Mouse (Mus musculus) limb, embryonic 14.5 days (tissue): ENCODE data around the gene Frmd4b. TPM values are rescaled to one million over a fixed set of nuclear protein-coding genes. Genes with fewer than 3 reads are reported as not detected.

Source experiments
- ATAC-seq: fragments of 200-750 bp; cut with Nextera tagmentation; 2 replicates; pipeline ENCODE4 v1.8.0; 2017; ENCODE audit warnings: low read depth, moderate number of reproducible peaks, moderate TSS enrichment; ENCODE audit not compliant: low FRiP score
- DNase-seq: peaks from one replicate; pipeline ENCODE4 v3.0.0-alpha.2; 2015; ENCODE audit warnings: low spot score
- H3K27ac ChIP-seq: fragments of 300-500 bp; sonication (generic); replicated peaks from 2 replicates; pipeline ENCODE4 v1.5.1; 2014; ENCODE audit warnings: low read depth, mild to moderate bottlenecking, low read length, moderate library complexity, mixed read lengths
- H3K27me3 ChIP-seq: fragments of 300-500 bp; sonication (generic); 2 replicates; pipeline ENCODE4 v1.6.1; 2014; ENCODE audit warnings: low read length, mixed read lengths; ENCODE audit not compliant: control insufficient read depth, insufficient read depth
- H3K36me3 ChIP-seq: fragments of 300-500 bp; sonication (generic); 2 replicates; pipeline ENCODE4 v1.6.1; 2014; ENCODE audit warnings: mild to moderate bottlenecking, low read length, moderate library complexity, mixed read lengths; ENCODE audit not compliant: control insufficient read depth, insufficient read depth
- H3K4me1 ChIP-seq: fragments of 300-500 bp; sonication (generic); 2 replicates; pipeline ENCODE4 v1.6.1; 2014; ENCODE audit warnings: antibody characterized with exemption, low read length, mixed read lengths; ENCODE audit not compliant: control insufficient read depth, insufficient read depth
- H3K4me2 ChIP-seq: fragments of 300-500 bp; sonication (generic); replicated peaks from 2 replicates; pipeline ENCODE4 v1.6.1; 2014; ENCODE audit warnings: low read depth, mild to moderate bottlenecking, low read length, moderate library complexity; ENCODE audit not compliant: severe bottlenecking
- H3K4me3 ChIP-seq: fragments of 300-500 bp; sonication (generic); replicated peaks from 2 replicates; pipeline ENCODE4 v1.5.1; 2014; ENCODE audit warnings: low read length
- H3K9ac ChIP-seq: fragments of 300-500 bp; sonication (generic); 2 replicates; pipeline ENCODE4 v1.6.1; 2014; ENCODE audit warnings: mild to moderate bottlenecking, low read depth, low read length, moderate library complexity; ENCODE audit not compliant: severe bottlenecking
- H3K9me3 ChIP-seq: fragments of 300-500 bp; sonication (generic); 2 replicates; pipeline ENCODE4 v1.6.1; 2016; ENCODE audit warnings: low read length; ENCODE audit not compliant: control insufficient read depth
- POLR2A ChIP-seq: fragments of 200-500 bp; IDR thresholded peaks from 2 replicates; pipeline ENCODE4 v1.8.0; 2012; ENCODE audit warnings: inconsistent platforms, mild to moderate bottlenecking, moderate library complexity, borderline replicate concordance; ENCODE audit not compliant: insufficient read depth, insufficient read length; ENCODE audit errors: extremely low read depth
- WGBS: fragments of 180-500 bp; shearing (Covaris S2); extraction: QIAGEN DNeasy Blood & Tissue Kit; methylation state at CpG from one replicate; pipeline ENCODE4 v1.1.7; 2014; 5-methylcytosine and 5-hydroxymethylcytosine counted together
- polyA plus RNA-seq, 2 experiments: library from polyadenylated mRNA; depleted of rRNA in 1 of 2; stranded (reverse) in 1 of 2; unstranded in 1 of 2; fragments of >200 nt; fragmentation: Nextera tagmentation in 1 of 2; extraction: Ambion mirVana in 1 of 2; gene quantifications; 2 replicates each; pipeline versions ENCODE4 v1.2.1 to v1.2.3; 2012 to 2014

Frmd4b gene
- polyA plus RNA-seq, 2 experiments, result 13.9 to 14.1 TPM

DNA sequence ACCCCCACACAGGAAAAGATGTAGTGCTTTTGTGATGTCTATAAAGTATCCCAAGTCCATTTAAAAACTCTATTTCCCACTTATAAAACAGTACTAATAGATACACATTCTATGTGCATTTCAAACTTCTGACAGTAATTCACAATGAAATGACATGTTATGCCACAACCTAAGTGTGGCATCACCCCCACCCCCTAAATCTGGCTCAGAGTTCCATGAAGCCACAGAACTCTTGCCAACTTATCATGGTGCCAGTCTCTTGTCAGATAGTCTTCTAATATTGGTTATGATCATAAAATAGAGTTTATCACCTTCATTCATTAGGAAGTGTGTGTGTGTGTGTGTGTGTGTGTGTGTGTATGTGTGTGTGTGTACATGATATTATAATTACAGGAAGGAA is 3.2 kb downstream of the Frmd4b start:
- H3K27me3 ChIP-seq, result peaks cover 11% of the 10 kb centered on the region; the same call in 1 of the 2 replicates
- no peak for TF ChIP-seq POLR2A

DNA sequence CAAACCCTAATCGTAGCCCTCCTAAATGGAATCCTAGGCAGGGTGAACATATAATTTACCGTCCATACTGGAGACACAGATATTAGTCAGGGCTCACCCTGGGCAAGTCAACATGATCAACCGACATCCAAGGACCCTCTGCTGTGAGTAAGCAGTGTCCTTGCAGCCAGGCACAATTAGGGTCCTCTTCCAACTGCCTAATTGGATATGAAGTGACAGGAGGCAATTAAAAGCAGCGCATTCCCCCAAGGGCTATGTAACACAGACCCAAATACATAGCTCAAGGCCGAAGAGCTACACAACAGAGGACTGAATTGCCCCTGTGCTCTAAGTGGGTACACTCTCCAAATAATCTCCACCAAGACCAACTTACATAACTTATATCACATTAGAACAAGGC is 4.5 kb downstream of the Frmd4b start:
- ATAC-seq, result no peak
- DNase-seq, result no peak

More for the DNA sequence above, 3.2 kb downstream of the Frmd4b start:
- ATAC-seq (no peak), DNase-seq (no peak)
- Histone ChIP-seq H3K4me2 (no peak overlapping the region), H3K36me3 (no peaks in the 10 kb centered on the region), H3K27ac (no peak overlapping the region), H3K4me3 (no peak overlapping the region), H3K4me1 (peaks cover 7% of the 10 kb centered on the region; the same call in 1 of the 2 replicates), H3K9ac (no peak overlapping the region), H3K9me3 (no peaks in the 10 kb centered on the region)

DNA sequence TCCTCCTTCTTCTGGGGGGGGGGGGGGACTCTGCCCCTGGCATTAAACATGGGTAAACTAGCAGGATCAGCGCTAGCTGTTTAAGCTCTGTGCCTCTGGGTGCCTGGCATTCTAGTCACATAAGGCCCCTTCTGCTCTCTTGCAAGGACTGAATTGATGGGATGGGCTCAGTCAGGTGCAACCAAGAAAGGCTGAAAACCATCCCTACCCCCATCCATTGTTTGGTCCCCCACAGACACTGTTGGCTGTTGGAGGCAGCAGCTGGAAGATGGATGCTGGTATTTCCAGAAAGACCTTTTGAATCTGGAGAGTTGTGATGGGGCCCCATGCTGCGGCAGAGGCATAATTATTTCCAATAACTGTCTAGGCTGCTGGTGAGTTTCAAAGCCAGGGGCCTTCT is 7.3 kb downstream of the Frmd4b start:
- Histone ChIP-seq H3K27me3 (no peaks in the 10 kb centered on the region), H3K9ac (no peak overlapping the region), H3K4me2 (no peak overlapping the region), H3K27ac (no peak overlapping the region), H3K4me3 (no peak overlapping the region), H3K36me3 (no peaks in the 10 kb centered on the region), H3K4me1 (peaks cover 5% of the 10 kb centered on the region; the same call in 1 of the 2 replicates), H3K9me3 (no peaks in the 10 kb centered on the region)
- 63% methylated on average over 2 of the region's 2 CpGs for WGBS
- ATAC-seq (no peak), DNase-seq (no peak)
- TF ChIP-seq POLR2A, result no peak

More for the DNA sequence above, 4.5 kb downstream of the Frmd4b start:
- Histone ChIP-seq H3K27me3 (peaks cover 11% of the 10 kb centered on the region; the same call in 1 of the 2 replicates), H3K9ac (no peak overlapping the region), H3K4me3 (no peak overlapping the region), H3K4me2 (no peak overlapping the region), H3K4me1 (peaks cover 7% of the 10 kb centered on the region; the same call in 1 of the 2 replicates), H3K9me3 (no peaks in the 10 kb centered on the region), H3K27ac (no peak overlapping the region), H3K36me3 (no peaks in the 10 kb centered on the region)
- no peak for TF ChIP-seq POLR2A
- WGBS, result 77% methylated on average over 5 of the region's 5 CpGs

GRCm38 (mm10) chr6:97607646-97608045 is 9.7 kb downstream of the Frmd4b start:
- no peak overlapping the region for H3K9ac ChIP-seq
- no peaks in the 10 kb centered on the region for H3K27me3 ChIP-seq
- H3K36me3 ChIP-seq, result no peaks in the 10 kb centered on the region
- H3K9me3 ChIP-seq, result no peaks in the 10 kb centered on the region
- 71% methylated on average over 3 of the region's 3 CpGs for WGBS
- no peak overlapping the region for H3K4me2 ChIP-seq
- H3K4me1 ChIP-seq, result peaks cover 5% of the 10 kb centered on the region; the same call in 1 of the 2 replicates
- no peak for ATAC-seq
- no peak for TF ChIP-seq POLR2A
- no peak overlapping the region for H3K27ac ChIP-seq
- no peak for DNase-seq
- H3K4me3 ChIP-seq, result no peak overlapping the region

DNA sequence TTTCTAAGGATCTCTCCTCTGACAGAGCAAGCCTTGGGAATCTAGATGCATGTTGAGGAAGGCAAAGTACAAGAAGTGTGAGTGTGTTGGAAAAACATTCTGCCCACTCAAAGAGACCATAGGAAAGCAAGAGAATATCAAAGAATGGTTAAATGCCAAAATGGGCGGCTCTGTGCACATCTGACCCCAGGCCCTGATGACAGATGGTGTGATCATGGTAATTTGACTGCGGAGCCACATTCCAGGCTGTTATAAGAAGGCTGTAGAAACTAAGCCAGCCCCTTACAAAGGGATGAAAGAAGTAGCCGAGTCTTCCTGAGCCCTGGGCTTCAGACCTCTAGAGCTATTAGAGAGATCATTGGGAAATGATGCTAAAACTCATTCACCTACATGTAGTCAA is 22.1 kb downstream of the Frmd4b start:
- Histone ChIP-seq H3K27me3 (no peaks in the 10 kb centered on the region), H3K4me1 (no peaks in the 10 kb centered on the region), H3K4me2 (no peak overlapping the region), H3K4me3 (no peak overlapping the region), H3K9me3 (no peaks in the 10 kb centered on the region), H3K36me3 (no peaks in the 10 kb centered on the region), H3K9ac (no peak overlapping the region), H3K27ac (no peak overlapping the region)
- DNase-seq (no peak), ATAC-seq (no peak)
- 51% methylated on average over 3 of the region's 3 CpGs for WGBS
- no peak for TF ChIP-seq POLR2A

DNA sequence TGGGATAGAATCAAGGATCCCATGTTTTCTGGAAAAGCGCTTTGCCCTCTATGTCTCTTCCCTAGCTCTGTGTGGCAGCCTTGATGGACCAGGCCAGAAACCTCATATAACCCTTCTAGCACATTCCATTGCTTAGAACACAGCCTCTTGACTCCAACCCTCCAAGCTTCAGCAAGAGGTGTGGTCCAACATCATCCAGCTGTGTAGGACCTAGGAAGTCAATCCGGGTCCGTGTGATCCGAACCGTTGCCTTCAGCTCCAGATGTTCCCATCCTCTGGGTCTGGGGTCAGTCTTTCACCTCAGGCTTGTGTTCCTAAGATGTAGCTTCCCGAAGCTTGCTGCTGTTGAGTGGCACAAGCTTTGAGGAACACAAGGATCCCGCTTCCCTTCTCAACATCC is 22.8 kb downstream of the Frmd4b start:
- Histone ChIP-seq H3K4me1 (no peaks in the 10 kb centered on the region), H3K36me3 (no peaks in the 10 kb centered on the region), H3K27me3 (no peaks in the 10 kb centered on the region), H3K4me3 (no peak overlapping the region), H3K9ac (no peak overlapping the region), H3K4me2 (no peak overlapping the region), H3K27ac (no peak overlapping the region), H3K9me3 (no peaks in the 10 kb centered on the region)
- ATAC-seq (no peak), DNase-seq (no peak)
- no peak for TF ChIP-seq POLR2A
- 91% methylated on average over 7 of the region's 7 CpGs for WGBS
